Mouse (Mus musculus) T-helper 2 cell (primary cell): ENCODE results near the gene Rab21.
"Not testable (repeated sequence)": the region's sequence is repeated elsewhere in the genome, so short reads cannot be mapped to it uniquely, and the experiment has no call there.

ENCODE experiments used
- in situ Hi-C: fragments of 300-600 bp; cut with MboI, MseI; formaldehyde crosslinking; loops from one replicate; pipeline ENCODE4 v1.15.1; 2025; ENCODE audit warnings: high pct_unique_total_duplicates

Rab21 gene

DNA sequence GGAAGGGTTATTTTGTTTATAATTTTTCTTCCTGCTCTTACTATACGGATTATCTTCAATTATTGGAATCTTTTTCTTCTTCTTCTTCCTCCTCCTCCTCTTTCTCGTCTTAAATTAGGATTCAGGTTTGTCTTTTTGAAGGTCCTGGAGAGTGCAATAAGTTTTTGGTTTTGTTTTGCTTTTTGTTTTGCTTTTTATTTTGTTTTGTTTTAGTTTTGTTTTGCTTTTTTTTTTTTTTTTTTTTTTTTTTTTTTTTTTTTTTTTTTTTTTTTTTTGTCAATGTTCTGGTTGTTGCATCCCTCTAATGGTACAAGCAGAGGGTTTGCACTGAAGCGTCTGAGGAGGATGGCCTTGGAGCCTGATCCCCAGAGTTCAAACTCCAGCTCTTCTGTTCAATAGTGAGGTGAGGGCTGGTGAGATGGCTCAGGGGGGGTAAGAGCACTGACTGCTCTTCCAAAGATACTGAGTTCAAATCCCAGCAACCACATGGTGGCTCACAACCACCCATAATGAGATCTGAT, 13.7 kb upstream of the Rab21 start:
- in situ Hi-C loops: loop anchor here (5.0 to 10.0 kb wide), 2 partner anchors 58 to 256 kb away; partner anchors contain the start of gene Lgr5

DNA sequence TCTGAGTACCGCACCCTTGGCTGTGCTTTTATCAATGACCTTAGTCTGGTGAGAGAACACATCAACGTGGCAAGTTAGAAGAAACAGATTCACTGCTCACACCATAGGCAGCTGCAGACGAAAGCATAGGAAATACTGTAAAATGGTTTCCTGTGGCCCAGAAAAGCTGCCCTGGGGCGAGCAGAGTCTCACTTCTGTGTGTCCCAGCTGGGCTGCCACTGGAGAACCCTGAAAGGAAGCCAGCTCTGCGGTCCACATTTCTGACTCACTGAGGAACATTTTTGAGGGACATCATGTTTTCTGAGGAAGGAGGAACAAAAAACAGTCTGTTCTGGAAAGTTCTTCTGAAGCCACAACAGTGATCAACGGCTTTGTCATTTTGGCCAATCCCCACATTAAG, 13.1 kb upstream of the Rab21 start:
- in situ Hi-C loops: loop anchor here (5.0 to 10.0 kb wide), 2 partner anchors 59 to 256 kb away; partner anchors contain the start of gene Lgr5

GRCm38 (mm10) chr10:115323295-115323694, 7.9 kb upstream of the Rab21 start:
- in situ Hi-C loops: loop anchor here (5.0 to 10.0 kb wide), 2 partner anchors 39 to 262 kb away; partner anchors contain the start of genes Lgr5 and Tmem19

DNA sequence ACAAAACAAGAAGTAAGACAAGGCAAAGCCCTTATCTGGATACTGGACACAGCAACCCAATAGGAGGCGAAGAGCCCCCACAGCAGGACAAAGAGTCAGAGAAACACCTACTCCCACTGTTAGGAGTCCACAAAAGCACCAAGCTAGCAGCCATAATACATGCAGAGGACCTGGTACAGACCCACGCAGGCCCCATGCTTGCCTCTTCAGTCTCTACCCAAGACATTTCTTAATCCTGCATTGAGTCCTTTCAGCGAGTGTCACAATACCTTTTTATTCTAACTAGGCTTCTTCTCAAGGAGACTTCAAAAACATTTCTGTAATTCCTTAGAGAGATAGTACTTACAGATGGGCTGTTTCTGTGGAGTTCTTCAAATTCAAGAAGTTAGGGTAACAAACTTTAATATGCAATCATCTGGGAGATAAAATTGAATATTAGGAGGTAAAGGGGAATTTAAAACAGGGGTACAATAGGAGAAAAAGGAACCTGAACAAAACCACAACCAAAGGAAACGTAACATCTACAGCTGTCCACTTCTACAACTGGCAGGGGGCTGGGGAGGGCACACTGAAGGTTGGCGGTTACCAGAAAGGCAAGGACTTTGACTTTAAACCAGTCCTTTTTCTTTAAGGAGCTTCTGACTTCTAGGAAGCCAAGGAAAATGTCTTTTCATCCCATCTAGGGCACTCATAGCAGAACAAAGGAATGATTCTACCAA, 6.1 kb upstream of the Rab21 start:
- in situ Hi-C loops: loop anchor here (5.0 to 10.0 kb wide), 2 partner anchors 41 to 263 kb away; partner anchors contain the start of genes Lgr5 and Tmem19

- in situ Hi-C loops: not testable (repeated sequence)
Measured at GRCm38 (mm10) chr10:115318388-115318787, 3.0 kb upstream of the Rab21 start.

DNA sequence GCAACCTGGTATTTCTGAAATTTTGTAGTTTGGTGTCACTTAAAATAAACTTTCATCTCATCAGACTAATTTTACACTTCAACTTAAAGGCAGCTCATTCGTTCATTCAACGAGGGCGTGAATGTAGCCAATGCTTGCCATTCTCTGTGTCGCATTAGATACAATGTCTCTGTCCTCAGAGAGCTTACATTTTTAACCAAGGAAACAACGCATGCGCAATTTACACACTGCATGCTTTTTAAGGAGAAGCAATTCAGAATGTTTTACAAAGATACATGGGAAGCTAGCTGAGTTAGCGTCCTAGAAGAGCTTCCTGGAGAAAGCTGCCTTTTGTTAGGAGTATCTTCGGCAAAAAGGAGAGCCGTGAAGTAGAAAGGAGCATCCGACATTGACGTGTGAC, 919 bp upstream of the Rab21 start:
- in situ Hi-C loops: no loop called here

DNA sequence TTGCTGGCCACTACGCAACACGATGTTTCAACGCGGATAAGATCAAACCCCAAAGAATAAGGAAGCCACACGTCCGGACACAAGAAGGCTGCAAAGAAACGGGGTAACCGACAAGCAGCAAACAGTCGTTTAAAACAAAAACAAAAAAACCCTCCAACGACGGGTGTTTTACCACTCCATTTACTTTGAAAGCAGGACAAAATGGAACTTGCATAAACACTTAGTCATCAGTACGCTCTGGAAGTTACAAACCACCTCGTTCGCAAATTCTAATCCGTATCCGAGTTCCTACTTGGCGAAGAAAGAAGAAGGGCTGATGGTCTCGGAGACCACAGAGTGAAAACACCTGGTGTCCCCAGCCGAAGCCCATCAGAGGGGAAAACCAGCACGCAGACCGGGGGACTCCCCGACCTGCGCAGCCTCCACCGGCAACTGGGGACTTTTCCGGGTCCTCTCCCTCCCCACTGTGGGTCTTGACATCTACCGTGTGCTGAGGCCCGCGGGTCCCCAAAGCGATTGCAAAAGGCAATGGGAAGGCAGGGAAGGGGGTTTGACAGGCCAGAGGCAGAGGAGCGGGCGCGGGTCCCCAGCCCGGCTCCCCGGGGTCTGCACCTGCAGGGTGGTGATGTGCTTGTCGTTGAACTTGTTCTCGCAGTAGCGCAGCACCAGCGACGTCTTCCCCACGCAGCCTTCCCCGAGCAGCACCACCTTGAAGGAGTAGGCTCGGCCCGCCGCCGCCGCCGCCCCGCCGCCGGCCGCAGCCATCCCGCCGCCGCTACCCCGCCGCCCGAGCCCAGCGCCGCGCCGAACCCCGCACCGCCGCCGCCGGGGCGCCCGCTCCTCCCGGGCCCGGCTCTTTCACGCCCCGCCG, 577 bp downstream of the Rab21 start:
- in situ Hi-C loops: loop anchor here (5.0 kb wide), 1 partner anchor 88 kb away; no protein-coding TSS in a partner anchor

DNA sequence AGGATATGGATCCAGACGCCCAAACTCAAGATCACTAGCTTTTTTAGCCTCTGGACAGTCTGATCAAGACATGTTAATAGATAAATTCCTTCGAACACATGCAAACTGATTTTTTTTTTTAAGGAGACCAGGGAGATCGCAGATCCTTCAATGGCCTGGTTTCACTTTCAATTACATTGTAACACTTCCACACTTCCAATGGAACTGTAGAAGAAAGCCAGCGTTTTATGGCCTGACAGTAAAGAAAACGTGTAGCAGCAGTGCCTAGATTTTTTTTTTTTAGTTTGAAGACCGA, 1.2 kb downstream of the Rab21 start:
- in situ Hi-C loops: loop anchor here (5.0 kb wide), 1 partner anchor 87 kb away; no protein-coding TSS in a partner anchor

DNA sequence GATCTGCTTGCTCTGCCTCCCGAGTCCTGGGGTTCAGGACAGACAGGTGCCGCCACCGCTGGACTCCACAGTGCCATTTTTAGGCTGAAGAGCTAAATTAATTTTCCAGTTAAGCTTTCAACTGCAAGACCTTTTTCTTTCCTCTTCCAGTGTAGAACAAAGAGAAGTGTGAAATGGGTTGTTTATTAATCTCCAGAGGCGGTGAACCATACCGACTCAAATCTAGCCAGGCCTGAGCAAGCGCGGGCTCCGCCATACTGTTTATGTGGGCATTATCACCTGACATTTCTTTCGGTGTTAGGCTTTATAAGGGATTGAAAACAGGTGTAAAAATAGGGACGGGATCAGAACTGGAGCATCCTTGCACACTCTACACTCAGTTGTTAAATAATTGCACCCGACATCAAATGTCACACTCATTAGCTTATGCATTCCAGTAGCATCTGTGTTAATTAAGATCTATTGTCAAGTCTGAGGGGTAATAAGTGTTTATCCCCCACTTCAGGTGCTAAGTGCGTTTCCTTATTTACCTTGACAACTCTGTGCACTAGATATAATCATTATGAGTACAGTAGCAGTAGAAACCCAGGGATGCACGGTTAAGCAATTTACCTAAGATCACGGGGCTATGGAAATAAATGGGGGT, 1.6 kb downstream of the Rab21 start:
- in situ Hi-C loops: loop anchor here (5.0 kb wide), 1 partner anchor 86 kb away; no protein-coding TSS in a partner anchor

DNA sequence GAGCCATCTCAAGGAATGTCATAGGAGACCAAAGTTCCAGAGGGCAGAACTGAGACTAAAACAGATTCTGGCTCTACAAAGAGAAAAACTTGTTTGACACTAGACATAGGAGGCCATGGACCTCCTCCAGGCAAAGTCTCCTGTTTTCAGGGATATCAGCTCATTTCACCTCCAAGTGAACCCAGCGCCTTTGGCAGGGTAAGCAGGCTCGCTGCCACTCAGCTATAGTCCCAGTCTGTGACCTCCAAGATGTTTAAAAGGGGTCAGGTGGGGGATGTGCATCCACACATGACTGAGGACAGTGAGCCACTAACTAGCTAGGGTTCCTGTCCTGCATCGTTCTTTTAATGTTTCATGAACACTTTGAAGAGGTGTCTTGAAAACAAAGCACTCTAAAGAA, 2.7 kb downstream of the Rab21 start:
- in situ Hi-C loops: loop anchor here (5.0 kb wide), 1 partner anchor 85 kb away; no protein-coding TSS in a partner anchor

GRCm38 (mm10) chr10:115312194-115312593, 3.2 kb downstream of the Rab21 start:
- in situ Hi-C loops: loop anchor here (5.0 kb wide), 1 partner anchor 85 kb away; no protein-coding TSS in a partner anchor

DNA sequence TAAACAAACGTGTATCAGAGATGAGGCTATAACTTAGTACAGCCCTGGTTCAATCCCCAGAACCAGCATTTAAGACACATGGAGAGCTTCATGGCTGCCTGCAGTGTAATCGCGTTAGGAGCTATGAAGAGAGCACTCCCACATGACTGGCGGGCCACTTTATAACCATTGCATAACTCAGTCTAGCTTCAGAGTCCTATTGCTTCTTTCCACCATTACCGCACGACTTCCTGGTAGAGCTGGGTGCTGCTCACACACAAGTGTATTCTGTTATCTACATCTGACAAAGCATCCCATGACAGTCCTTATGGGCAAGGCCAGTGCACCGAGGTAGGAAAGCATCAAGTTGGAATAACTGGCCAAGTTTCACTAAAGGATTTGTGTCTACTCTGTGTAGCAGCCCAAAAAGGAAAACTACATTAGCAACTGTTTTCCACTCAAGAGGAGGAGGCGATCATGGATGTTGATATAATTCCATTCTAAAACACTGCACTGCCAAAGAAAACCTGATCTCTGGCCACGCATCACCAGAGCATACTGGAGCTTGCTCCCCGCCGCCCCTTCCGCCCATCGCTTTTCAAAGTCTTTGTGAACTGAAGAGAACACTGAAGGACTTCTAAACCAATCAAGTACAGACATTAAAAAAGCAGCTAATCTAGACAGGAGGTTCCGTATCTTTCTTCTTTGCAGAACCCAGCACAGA, 4.0 kb downstream of the Rab21 start:
- in situ Hi-C loops: loop anchor here (5.0 kb wide), 1 partner anchor 84 kb away; no protein-coding TSS in a partner anchor

DNA sequence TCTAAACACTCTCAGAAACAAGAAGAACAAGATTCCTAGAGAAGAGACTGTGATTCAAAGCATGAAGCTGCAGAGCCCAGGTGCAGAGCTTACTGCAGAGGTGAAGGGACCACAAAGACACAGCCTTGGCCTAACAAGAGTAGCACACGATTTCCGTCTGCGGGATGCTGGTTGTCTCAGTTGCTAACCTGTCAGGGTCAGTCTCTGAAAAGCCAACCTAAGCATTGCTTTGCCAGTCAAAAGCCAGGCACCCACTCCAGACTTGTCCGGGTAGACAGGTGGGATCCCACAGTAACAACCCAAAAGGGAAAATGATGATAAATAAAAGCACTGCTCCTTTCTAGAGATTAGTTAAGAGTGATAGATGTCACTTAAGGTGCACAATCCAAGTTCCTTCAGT, 6.2 kb downstream of the Rab21 start:
- in situ Hi-C loops: loop anchor here (10.0 kb wide), 1 partner anchor 116 kb away; no protein-coding TSS in a partner anchor

GRCm38 (mm10) chr10:115307331-115307875, 8.0 kb downstream of the Rab21 start:
- in situ Hi-C loops: loop anchor here (10.0 kb wide), 1 partner anchor 117 kb away; no protein-coding TSS in a partner anchor

GRCm38 (mm10) chr10:115298683-115299082, 16.7 kb downstream of the Rab21 start:
- in situ Hi-C loops: no loop called here

DNA sequence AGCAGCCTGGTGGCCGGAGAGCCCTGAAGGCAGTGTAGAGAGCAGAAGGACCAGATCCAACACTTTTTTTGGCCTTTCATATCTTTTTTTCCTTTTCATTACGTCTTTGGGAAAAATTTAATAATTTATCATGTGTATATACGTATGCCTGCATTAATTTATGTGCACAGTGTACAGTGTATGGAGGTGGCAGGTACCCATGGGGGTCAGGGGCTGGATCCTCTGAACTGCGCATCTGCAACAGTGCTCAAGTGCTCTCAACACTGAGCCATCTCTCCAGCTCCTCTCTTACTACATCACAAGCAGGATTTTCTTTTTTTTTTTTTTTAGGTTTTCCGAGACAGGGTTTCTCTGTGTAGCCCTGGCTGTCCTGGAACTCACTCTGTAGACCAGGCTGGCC, 17.8 kb downstream of the Rab21 start:
- in situ Hi-C loops: no loop called here

DNA sequence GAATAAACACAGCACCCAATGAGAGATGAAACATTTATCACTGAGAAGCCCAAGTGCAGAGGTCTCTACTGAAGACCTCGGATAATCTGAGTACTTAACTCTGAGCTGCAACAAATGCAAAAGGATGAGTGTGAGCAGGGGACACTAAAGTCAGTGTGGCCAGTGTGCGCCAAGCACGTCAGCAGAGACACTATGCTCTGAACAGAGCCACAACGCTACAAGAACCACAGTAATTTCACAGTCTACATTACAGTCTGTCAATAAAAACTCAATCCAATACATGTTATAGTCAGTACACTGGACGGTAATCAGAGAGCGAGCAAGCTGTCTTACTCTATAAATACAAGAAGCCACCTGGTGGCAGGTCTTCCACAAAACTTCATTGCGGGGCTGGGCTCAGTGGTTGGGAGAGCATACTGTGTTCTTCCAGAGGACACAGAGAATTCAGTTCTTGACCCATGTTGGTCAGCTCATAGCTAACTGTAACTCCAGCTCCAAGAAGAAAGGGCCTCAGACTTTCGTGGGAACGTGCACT, 18.9 kb downstream of the Rab21 start:
- in situ Hi-C loops: no loop called here

GRCm38 (mm10) chr10:115295162-115295561, 20.2 kb downstream of the Rab21 start:
- in situ Hi-C loops: no loop called here

DNA sequence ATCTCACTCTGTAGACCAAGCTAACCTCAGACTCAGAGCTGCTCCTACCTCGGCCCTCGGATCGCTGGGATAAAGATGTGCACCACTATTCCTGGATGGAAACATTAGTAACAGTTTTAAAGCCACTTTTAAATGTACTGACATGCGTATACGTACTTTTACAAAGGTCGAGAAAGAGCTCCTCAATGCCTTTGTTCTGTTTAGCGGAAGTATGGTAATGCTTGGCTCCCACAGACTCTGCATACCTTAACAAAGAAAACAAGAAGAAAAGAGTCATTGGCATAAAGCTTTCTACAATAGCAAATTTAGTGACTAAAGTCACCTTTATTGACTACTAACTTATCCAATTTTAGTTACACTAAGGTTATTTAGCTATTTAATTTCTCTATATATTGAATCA, 20.7 kb downstream of the Rab21 start:
- in situ Hi-C loops: loop anchor here (5.0 kb wide), 1 partner anchor 122 kb away; no protein-coding TSS in a partner anchor

- in situ Hi-C loops: loop anchor here (5.0 kb wide), 1 partner anchor 122 kb away; no protein-coding TSS in a partner anchor
Measured at GRCm38 (mm10) chr10:115293946-115294345, 21.4 kb downstream of the Rab21 start.
